Mouse (Mus musculus): ENCODE data around the gene Bik.

DNA sequence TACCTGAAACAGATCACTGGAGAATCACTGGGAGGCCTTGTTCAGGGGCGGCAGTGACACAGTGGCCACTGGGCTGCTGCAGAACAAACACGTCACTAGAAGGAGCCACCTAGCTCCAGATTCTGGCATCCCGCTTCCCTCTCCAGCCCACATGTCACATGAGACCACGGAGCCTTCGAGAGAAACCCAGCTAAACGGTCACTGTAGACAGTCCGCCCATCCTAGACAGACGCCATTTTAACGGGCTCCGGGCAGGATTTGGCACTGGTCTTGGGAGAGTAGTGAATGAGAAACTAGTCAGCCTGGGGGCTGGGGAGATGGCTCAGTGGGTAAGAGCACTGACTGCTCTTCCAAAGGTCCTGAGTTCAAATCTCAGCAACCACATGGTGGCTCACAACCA, 42.4 kb upstream of the Bik start:
- TF ChIP-seq CTCF (conservative IDR thresholded peaks at IDR 0.05; ENCODE audit: low read length) (no peak), POU5F1 (IDR thresholded peaks at IDR 0.05; ENCODE audit: borderline replicate concordance, low read length) (no peak), NANOG (IDR thresholded peaks at IDR 0.05; ENCODE audit: borderline replicate concordance, low read length) (no peak)

Data from E14TG2a.4 (cell line).